Mouse (Mus musculus) kidney, adult 2 months (tissue): ENCODE results near the gene C2cd4d. TPM values are rescaled to one million over a fixed set of nuclear protein-coding genes. Genes with fewer than 3 reads are reported as not detected.

Experiments
- DNase-seq: peaks from one replicate; pipeline ENCODE4 v3.0.0; 2021
- H3K27ac ChIP-seq: fragments of 200-500 bp; 2 replicates; pipeline ENCODE4 v1.5.1; 2012; ENCODE audit warnings: low read depth, low read length, control low read depth, inconsistent platforms; ENCODE audit not compliant: insufficient read depth
- H3K27me3 ChIP-seq: fragments of 200-500 bp; replicated peaks from 2 replicates; pipeline ENCODE4 v1.6.1; 2012; ENCODE audit warnings: mild to moderate bottlenecking, moderate library complexity, low read length, inconsistent platforms; ENCODE audit not compliant: control insufficient read depth, insufficient read depth
- H3K36me3 ChIP-seq: fragments of 200-500 bp; 2 replicates; pipeline ENCODE4 v1.6.1; 2012; ENCODE audit warnings: mild to moderate bottlenecking, moderate library complexity, low read length, inconsistent platforms; ENCODE audit not compliant: control insufficient read depth, insufficient read depth
- H3K4me1 ChIP-seq: fragments of 200-500 bp; 2 replicates; pipeline ENCODE4 v1.6.1; 2011; ENCODE audit warnings: low read length; ENCODE audit not compliant: control insufficient read depth, insufficient read depth
- H3K4me3 ChIP-seq: fragments of 200-500 bp; 2 replicates; pipeline ENCODE4 v1.5.1; 2011; ENCODE audit warnings: mild to moderate bottlenecking, low read depth, low read length, control low read depth; ENCODE audit not compliant: insufficient read depth
- CTCF ChIP-seq: fragments of 200-500 bp; conservative IDR thresholded peaks from 2 replicates; pipeline ENCODE4 v1.5.1; 2011; ENCODE audit warnings: low read depth, mild to moderate bottlenecking, control low read depth, low read length, moderate library complexity, mixed read lengths; ENCODE audit not compliant: insufficient read depth, insufficient read length
- POLR2A ChIP-seq: fragments of 200-500 bp; IDR thresholded peaks from one replicate; pipeline ENCODE4 v1.6.1; 2011; ENCODE audit warnings: low read depth, low read length, control low read depth
- WGBS: fragments of 180-500 bp; shearing (Covaris S2); methylation state at CpG from one replicate; pipeline ENCODE4 v1.1.7; 2018; 5-methylcytosine and 5-hydroxymethylcytosine counted together
- polyA plus RNA-seq: library from polyadenylated mRNA; depleted of rRNA; stranded (reverse); fragments of >200 nt; gene quantifications from 2 replicates; pipeline ENCODE4 v1.2.3, GENCODE M21; 2012; rRNA removed

C2cd4d gene
- 0.86 and 1.5 TPM in 2 replicates for polyA plus RNA-seq

GRCm38 (mm10) chr3:94362138-94362537 lies at the start of gene C2cd4d:
C2cd4d (plus strand) TSS chr3:94362438.
- Histone ChIP-seq H3K36me3 (no peaks in the 10 kb centered on the region), H3K27me3 (no peaks in the 10 kb centered on the region), H3K27ac (no peak within 1 kb of the TSS), H3K4me1 (no peaks in the 10 kb centered on the region; the same call in 1 of the 2 replicates), H3K4me3 (peak within 1 kb of the TSS; percentile 69)
- no peak for DNase-seq
- TF ChIP-seq POLR2A (no peak), CTCF (no peak)
- 85% methylated on average over 7 of the region's 7 CpGs for WGBS

GRCm38 (mm10) chr3:94328681-94329080 lies 33.6 kb upstream of the C2cd4d start:
- H3K27ac ChIP-seq: no peak overlapping the region
- no peaks in the 10 kb centered on the region for H3K4me1 ChIP-seq
- H3K27me3 ChIP-seq: no peaks in the 10 kb centered on the region
- TF ChIP-seq POLR2A (no peak), CTCF (peak; percentile 62)
- peak; percentile 23 for DNase-seq
- WGBS: 61% methylated on average over 3 of the region's 3 CpGs
- peaks cover 2% of the 10 kb centered on the region for H3K36me3 ChIP-seq
- H3K4me3 ChIP-seq: no peak overlapping the region

- TF ChIP-seq CTCF (no peak), POLR2A (no peak)
- DNase-seq: no peak
- Histone ChIP-seq H3K27me3 (no peaks in the 10 kb centered on the region), H3K36me3 (no peaks in the 10 kb centered on the region; the same call in none of the 2 replicates), H3K4me3 (no peak overlapping the region), H3K4me1 (no peaks in the 10 kb centered on the region), H3K27ac (no peak overlapping the region)
- WGBS: 96% methylated on average over 4 of the region's 4 CpGs
Measured at GRCm38 (mm10) chr3:94334442-94334841, 27.8 kb upstream of the C2cd4d start.

GRCm38 (mm10) chr3:94338522-94338921 lies 23.7 kb upstream of the C2cd4d start:
- Histone ChIP-seq H3K27me3 (no peaks in the 10 kb centered on the region), H3K36me3 (no peaks in the 10 kb centered on the region), H3K27ac (no peak overlapping the region), H3K4me3 (no peak overlapping the region), H3K4me1 (no peaks in the 10 kb centered on the region)
- DNase-seq: no peak
- 74% methylated on average over 3 of the region's 3 CpGs for WGBS
- TF ChIP-seq CTCF (no peak), POLR2A (no peak)

GRCm38 (mm10) chr3:94341959-94342422 lies 20.2 kb upstream of the C2cd4d start, which contains the start of gene Them5:
Them5 (plus strand) TSS chr3:94342099.
- H3K4me1 ChIP-seq: no peaks in the 10 kb centered on the region
- TF ChIP-seq POLR2A: no peak
- TF ChIP-seq CTCF: no peak
- no peak within 1 kb of the TSS for H3K27ac ChIP-seq
- H3K4me3 ChIP-seq: no peak within 1 kb of the TSS
- no peak for DNase-seq
- H3K27me3 ChIP-seq: no peaks in the 10 kb centered on the region
- no peaks in the 10 kb centered on the region for H3K36me3 ChIP-seq
- 30% methylated on average over 3 of the region's 3 CpGs for WGBS

- 94% methylated on average over 1 of the region's 1 CpGs for WGBS
- TF ChIP-seq CTCF: no peak
- Histone ChIP-seq H3K4me1 (no peaks in the 10 kb centered on the region), H3K4me3 (no peak overlapping the region), H3K36me3 (no peaks in the 10 kb centered on the region), H3K27me3 (no peaks in the 10 kb centered on the region), H3K27ac (no peak overlapping the region)
- no peak for DNase-seq
Measured at GRCm38 (mm10) chr3:94342552-94342951, 19.7 kb upstream of the C2cd4d start.

GRCm38 (mm10) chr3:94344182-94344581 lies 18.1 kb upstream of the C2cd4d start:
- DNase-seq: no peak
- TF ChIP-seq POLR2A (no peak), CTCF (no peak)
- Histone ChIP-seq H3K4me1 (no peaks in the 10 kb centered on the region), H3K27me3 (no peaks in the 10 kb centered on the region), H3K4me3 (no peak overlapping the region), H3K27ac (no peak overlapping the region), H3K36me3 (no peaks in the 10 kb centered on the region)
- WGBS: 96% methylated on average over 2 of the region's 2 CpGs

GRCm38 (mm10) chr3:94344897-94345296 lies 17.3 kb upstream of the C2cd4d start:
- no peak overlapping the region for H3K27ac ChIP-seq
- no peaks in the 10 kb centered on the region for H3K36me3 ChIP-seq
- H3K27me3 ChIP-seq: no peaks in the 10 kb centered on the region
- no peaks in the 10 kb centered on the region for H3K4me1 ChIP-seq
- H3K4me3 ChIP-seq: no peak overlapping the region
- TF ChIP-seq POLR2A (no peak), CTCF (no peak)
- WGBS: 79% methylated on average over 3 of the region's 3 CpGs
- DNase-seq: no peak
